Mouse (Mus musculus) lung, embryonic 16.5 days (tissue): ENCODE data around the gene 2410131K14Rik. TPM values are rescaled to one million over a fixed set of nuclear protein-coding genes. Genes with fewer than 3 reads are reported as not detected.

Source experiments
- polyA plus RNA-seq: library from polyadenylated mRNA; unstranded; fragments of >200 nt; fragmentation: Nextera tagmentation; extraction: Ambion mirVana; gene quantifications from 2 replicates; pipeline ENCODE4 v1.2.1, GENCODE M21; 2015

2410131K14Rik gene
- polyA plus RNA-seq, 1 experiment from 2014 or later = 7.2 TPM

Other genes starting within 250 kb of the 2410131K14Rik start
- gene Tesc, start 217.5 kb upstream of the 2410131K14Rik start, polyA plus RNA-seq = 8.6 and 9.9 TPM in 2 replicates
- 26.0 and 26.7 TPM in 2 replicates for gene Fbxw8, start 89.8 kb upstream of the 2410131K14Rik start, polyA plus RNA-seq
- gene Hrk, start 80.6 kb upstream of the 2410131K14Rik start, polyA plus RNA-seq = 0.08 and 0.10 TPM in 2 replicates
- gene Rnft2, start 111 bp upstream of the 2410131K14Rik start, polyA plus RNA-seq = 1.8 and 2.1 TPM in 2 replicates